Mouse (Mus musculus): ENCODE measurements around the gene Golt1a. TPM values are rescaled to one million over a fixed set of nuclear protein-coding genes. Genes with fewer than 3 reads are reported as not detected.

Gene Golt1a
- polyA plus RNA-seq, 1 experiment from 2014 or later: not detected

- Histone ChIP-seq H3K36me3 (no peaks in the 10 kb centered on the region), H3K27ac (no peak overlapping the region), H3K9ac (no peak overlapping the region), H3K4me1 (0 out of 2 replicates have a peak, but pooled peaks cover 3% of the 10 kb centered on the region), H3K4me3 (no peak overlapping the region), H3K27me3 (0 out of 2 replicates have a peak, but pooled peaks cover 3% of the 10 kb centered on the region), H3K4me2 (replicated peaks) (no peak overlapping the region), H3K9me3 (no peaks in the 10 kb centered on the region)
- 81% methylated on average over 6 of the region's 6 CpGs for WGBS
- no peak for ATAC-seq (ENCODE audit: insufficient number of reproducible peaks, insufficient read depth, low FRiP score, low TSS enrichment)
Observed at GRCm38 (mm10) chr1:133278539-133278938, 31.1 kb upstream of the Golt1a start.

- H3K9ac ChIP-seq: no peak overlapping the region
- ATAC-seq (ENCODE audit: insufficient number of reproducible peaks, insufficient read depth, low FRiP score, low TSS enrichment): no peak
- H3K9me3 ChIP-seq: no peaks in the 10 kb centered on the region
- no peak overlapping the region for H3K4me2 ChIP-seq (replicated peaks)
- 0 out of 2 replicates have a peak, but pooled peaks cover 3% of the 10 kb centered on the region for H3K4me1 ChIP-seq
- no peaks in the 10 kb centered on the region for H3K36me3 ChIP-seq
- no peak overlapping the region for H3K27ac ChIP-seq
- 67% methylated on average over 15 of the region's 15 CpGs for WGBS
- no peak overlapping the region for H3K4me3 ChIP-seq
- H3K27me3 ChIP-seq: 0 out of 2 replicates have a peak, but pooled peaks cover 3% of the 10 kb centered on the region
Observed at GRCm38 (mm10) chr1:133278946-133279631, 30.5 kb upstream of the Golt1a start.

DNA sequence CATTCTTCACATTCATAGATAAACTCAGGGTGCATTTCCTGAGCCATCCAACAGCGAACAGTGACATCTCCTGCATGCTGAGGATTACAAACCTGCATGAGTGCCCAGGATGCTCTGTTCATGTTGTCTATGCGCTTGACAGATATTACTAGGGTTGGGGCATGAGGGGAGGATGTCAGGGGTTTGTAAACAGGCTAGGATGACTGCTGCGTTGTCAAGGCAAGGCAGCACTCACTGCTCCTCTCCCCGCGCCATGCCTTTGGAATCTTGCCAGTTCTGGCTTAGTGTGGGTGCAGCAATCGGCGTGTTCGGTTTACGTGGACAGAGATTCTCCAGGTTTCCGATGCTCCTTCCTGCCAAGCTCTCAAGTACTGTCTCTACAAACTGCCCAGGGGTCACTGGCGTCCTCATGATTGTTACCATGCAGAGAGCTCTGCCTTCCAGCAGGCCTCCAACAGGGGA is 29.9 kb upstream of the Golt1a start:
- H3K36me3 ChIP-seq: no peaks in the 10 kb centered on the region
- H3K4me1 ChIP-seq: 0 out of 2 replicates have a peak, but pooled peaks cover 3% of the 10 kb centered on the region
- no peak overlapping the region for H3K4me2 ChIP-seq (replicated peaks)
- H3K27me3 ChIP-seq: 0 out of 2 replicates have a peak, but pooled peaks cover 3% of the 10 kb centered on the region
- no peak overlapping the region for H3K9ac ChIP-seq
- no peak overlapping the region for H3K27ac ChIP-seq
- WGBS: 85% methylated on average over 11 of the region's 11 CpGs
- H3K4me3 ChIP-seq: no peak overlapping the region
- ATAC-seq (ENCODE audit: insufficient number of reproducible peaks, insufficient read depth, low FRiP score, low TSS enrichment): no peak
- no peaks in the 10 kb centered on the region for H3K9me3 ChIP-seq

GRCm38 (mm10) chr1:133280537-133280936 is 29.1 kb upstream of the Golt1a start:
- Histone ChIP-seq H3K27me3 (0 out of 2 replicates have a peak, but pooled peaks cover 3% of the 10 kb centered on the region), H3K4me1 (0 out of 2 replicates have a peak, but pooled peaks cover 3% of the 10 kb centered on the region), H3K36me3 (no peaks in the 10 kb centered on the region), H3K9me3 (no peaks in the 10 kb centered on the region), H3K4me2 (replicated peaks) (no peak overlapping the region), H3K27ac (no peak overlapping the region), H3K4me3 (no peak overlapping the region), H3K9ac (no peak overlapping the region)
- WGBS: 88% methylated on average over 2 of the region's 2 CpGs
- no peak for ATAC-seq (ENCODE audit: insufficient number of reproducible peaks, insufficient read depth, low FRiP score, low TSS enrichment)

GRCm38 (mm10) chr1:133285907-133286306 is 23.7 kb upstream of the Golt1a start:
- 75% methylated on average over 7 of the region's 7 CpGs for WGBS
- no peak overlapping the region for H3K9ac ChIP-seq
- no peak for ATAC-seq (ENCODE audit: insufficient number of reproducible peaks, insufficient read depth, low FRiP score, low TSS enrichment)
- no peak overlapping the region for H3K27ac ChIP-seq
- H3K36me3 ChIP-seq: no peaks in the 10 kb centered on the region
- H3K9me3 ChIP-seq: no peaks in the 10 kb centered on the region
- no peak overlapping the region for H3K4me3 ChIP-seq
- H3K4me2 ChIP-seq (replicated peaks): no peak overlapping the region
- H3K4me1 ChIP-seq: no peaks in the 10 kb centered on the region
- H3K27me3 ChIP-seq: 0 out of 2 replicates have a peak, but pooled peaks cover 3% of the 10 kb centered on the region

DNA sequence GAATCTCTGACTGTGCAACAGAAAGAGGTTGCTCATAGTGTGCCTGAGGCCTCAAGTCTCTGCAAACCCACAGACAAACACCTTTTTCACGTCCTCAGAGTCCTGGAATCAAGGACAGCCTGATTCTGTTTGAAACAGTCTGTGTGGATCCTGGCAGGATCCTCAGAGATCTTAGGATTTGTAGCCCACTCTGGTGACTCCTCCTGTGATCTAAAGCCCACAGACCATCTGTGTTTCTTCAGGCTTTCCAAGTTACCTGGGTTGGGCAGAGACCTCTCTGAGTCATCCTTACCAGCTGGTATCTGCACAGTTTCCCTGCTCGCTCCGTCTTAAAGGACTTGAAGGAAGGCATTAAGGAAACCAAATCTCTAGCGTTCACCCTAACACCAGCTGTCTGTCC is 22.5 kb upstream of the Golt1a start:
- Histone ChIP-seq H3K9me3 (no peaks in the 10 kb centered on the region), H3K4me1 (no peaks in the 10 kb centered on the region), H3K4me3 (no peak overlapping the region), H3K9ac (no peak overlapping the region), H3K27me3 (0 out of 2 replicates have a peak, but pooled peaks cover 3% of the 10 kb centered on the region), H3K36me3 (no peaks in the 10 kb centered on the region), H3K27ac (no peak overlapping the region), H3K4me2 (replicated peaks) (no peak overlapping the region)
- WGBS: 89% methylated on average over 4 of the region's 4 CpGs
- no peak for ATAC-seq (ENCODE audit: insufficient number of reproducible peaks, insufficient read depth, low FRiP score, low TSS enrichment)

DNA sequence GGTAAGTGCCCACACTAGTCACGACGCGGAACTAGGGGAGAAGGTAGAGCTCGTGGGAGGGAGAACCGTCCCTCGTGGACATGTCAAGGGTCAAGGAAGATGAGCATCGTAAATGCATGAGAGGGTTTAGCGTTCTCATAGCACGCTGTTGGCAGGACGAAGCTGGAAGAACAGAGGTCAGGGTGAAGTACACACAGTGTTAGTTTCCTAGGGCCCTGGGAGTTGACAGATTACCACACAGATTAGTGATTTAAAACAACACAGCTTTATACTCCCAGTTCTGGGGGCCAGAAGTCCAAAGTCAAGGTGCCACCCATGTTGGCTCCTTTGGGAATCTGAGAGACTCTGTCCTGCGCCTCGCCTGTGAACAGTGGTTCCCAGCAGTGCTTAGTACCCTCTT is 21.7 kb upstream of the Golt1a start:
- H3K9me3 ChIP-seq: no peaks in the 10 kb centered on the region
- H3K27ac ChIP-seq: no peak overlapping the region
- no peaks in the 10 kb centered on the region for H3K36me3 ChIP-seq
- no peak overlapping the region for H3K4me2 ChIP-seq (replicated peaks)
- no peak overlapping the region for H3K9ac ChIP-seq
- WGBS: 91% methylated on average over 12 of the region's 12 CpGs
- H3K4me3 ChIP-seq: no peak overlapping the region
- H3K27me3 ChIP-seq: 0 out of 2 replicates have a peak, but pooled peaks cover 2% of the 10 kb centered on the region
- no peaks in the 10 kb centered on the region for H3K4me1 ChIP-seq
- no peak for ATAC-seq (ENCODE audit: insufficient number of reproducible peaks, insufficient read depth, low FRiP score, low TSS enrichment)

DNA sequence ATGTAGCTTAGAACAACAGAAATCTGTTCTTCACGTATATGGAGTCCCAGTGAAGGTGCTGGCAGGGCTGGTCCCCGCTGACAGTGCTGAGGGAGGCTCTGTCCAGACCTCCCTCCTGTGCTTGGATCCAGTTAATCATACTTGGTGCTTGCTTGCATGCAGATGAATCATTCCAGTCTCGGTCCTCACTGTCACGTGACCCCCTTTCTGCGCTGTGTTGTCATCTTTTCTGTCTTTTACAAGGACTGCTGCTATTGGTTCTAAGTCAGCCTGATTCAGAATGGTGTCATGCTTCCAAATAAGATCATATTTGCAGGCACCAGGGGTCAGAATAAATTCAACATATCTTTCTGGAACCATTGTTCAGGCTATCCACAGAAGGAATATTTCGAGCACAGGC is 17.7 kb upstream of the Golt1a start:
- Histone ChIP-seq H3K9ac (no peak overlapping the region), H3K27ac (no peak overlapping the region), H3K4me3 (no peak overlapping the region), H3K27me3 (0 out of 2 replicates have a peak, but pooled peaks cover 5% of the 10 kb centered on the region), H3K4me1 (peaks cover 20% of the 10 kb centered on the region), H3K36me3 (no peaks in the 10 kb centered on the region), H3K4me2 (replicated peaks) (no peak overlapping the region), H3K9me3 (no peaks in the 10 kb centered on the region)
- WGBS: 85% methylated on average over 6 of the region's 6 CpGs
- no peak for ATAC-seq (ENCODE audit: insufficient number of reproducible peaks, insufficient read depth, low FRiP score, low TSS enrichment)

DNA sequence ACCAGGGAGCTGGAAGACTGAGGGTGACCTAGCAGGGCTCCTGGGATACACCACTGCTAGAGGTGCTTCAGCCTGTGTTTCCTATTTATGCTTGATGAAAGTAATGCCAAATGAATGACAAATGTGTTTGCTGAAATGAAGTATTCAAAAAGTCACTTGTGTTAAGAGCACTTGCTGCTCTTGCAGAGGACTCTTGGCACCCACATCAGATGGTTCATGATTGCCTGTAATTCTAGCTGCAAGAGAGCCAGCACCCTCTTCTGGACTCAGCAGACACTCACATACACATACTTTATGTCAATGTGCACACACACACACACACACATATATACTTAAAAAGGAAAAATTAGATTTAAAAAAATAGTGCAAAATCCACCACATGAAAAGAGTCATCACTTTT is 17.0 kb upstream of the Golt1a start:
- Histone ChIP-seq H3K36me3 (no peaks in the 10 kb centered on the region), H3K27me3 (0 out of 2 replicates have a peak, but pooled peaks cover 5% of the 10 kb centered on the region), H3K4me2 (replicated peaks) (no peak overlapping the region), H3K9me3 (no peaks in the 10 kb centered on the region), H3K4me1 (peaks cover 20% of the 10 kb centered on the region), H3K27ac (no peak overlapping the region), H3K4me3 (no peak overlapping the region), H3K9ac (no peak overlapping the region)
- no peak for ATAC-seq (ENCODE audit: insufficient number of reproducible peaks, insufficient read depth, low FRiP score, low TSS enrichment)

DNA sequence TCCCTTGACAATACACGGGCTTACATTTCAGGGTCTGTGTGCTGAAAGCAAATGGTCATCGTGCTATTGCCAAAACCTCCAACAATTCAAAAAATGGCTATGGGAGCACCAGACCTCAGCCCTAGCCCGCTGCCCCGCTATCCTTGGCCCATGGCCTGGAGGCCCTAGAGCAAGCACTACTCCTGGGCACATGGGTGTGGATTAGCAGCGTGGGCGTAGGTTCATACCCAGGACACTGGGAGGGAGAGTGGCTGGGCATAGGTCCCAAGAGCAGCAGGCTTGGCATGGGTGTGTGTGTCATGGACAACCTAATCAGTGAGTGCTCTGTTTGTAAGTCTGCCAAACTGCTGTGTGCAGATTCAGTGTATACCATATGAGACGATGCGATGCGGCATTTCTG is 13.2 kb upstream of the Golt1a start:
- Histone ChIP-seq H3K4me3 (no peak overlapping the region), H3K27ac (0 out of 2 replicates have a peak overlapping the region, but pooled peaks have one; percentile 41), H3K9me3 (no peaks in the 10 kb centered on the region), H3K9ac (no peak overlapping the region), H3K4me2 (replicated peaks) (no peak overlapping the region), H3K27me3 (peaks cover 23% of the 10 kb centered on the region), H3K36me3 (no peaks in the 10 kb centered on the region), H3K4me1 (peaks cover 26% of the 10 kb centered on the region)
- WGBS: 81% methylated on average over 9 of the region's 9 CpGs
- ATAC-seq (ENCODE audit: insufficient number of reproducible peaks, insufficient read depth, low FRiP score, low TSS enrichment): no peak

- no peaks in the 10 kb centered on the region for H3K36me3 ChIP-seq
- peaks cover 36% of the 10 kb centered on the region for H3K4me1 ChIP-seq
- no peaks in the 10 kb centered on the region for H3K9me3 ChIP-seq
- no peak overlapping the region for H3K4me3 ChIP-seq
- 35% methylated on average over 14 of the region's 14 CpGs for WGBS
- no peak overlapping the region for H3K9ac ChIP-seq
- H3K27me3 ChIP-seq: peaks cover 23% of the 10 kb centered on the region
- ATAC-seq (ENCODE audit: insufficient number of reproducible peaks, insufficient read depth, low FRiP score, low TSS enrichment): no peak
- H3K27ac ChIP-seq: no peak overlapping the region
- H3K4me2 ChIP-seq (replicated peaks): peak overlapping the region; percentile 27
Observed at GRCm38 (mm10) chr1:133298816-133299215, 10.8 kb upstream of the Golt1a start.

DNA sequence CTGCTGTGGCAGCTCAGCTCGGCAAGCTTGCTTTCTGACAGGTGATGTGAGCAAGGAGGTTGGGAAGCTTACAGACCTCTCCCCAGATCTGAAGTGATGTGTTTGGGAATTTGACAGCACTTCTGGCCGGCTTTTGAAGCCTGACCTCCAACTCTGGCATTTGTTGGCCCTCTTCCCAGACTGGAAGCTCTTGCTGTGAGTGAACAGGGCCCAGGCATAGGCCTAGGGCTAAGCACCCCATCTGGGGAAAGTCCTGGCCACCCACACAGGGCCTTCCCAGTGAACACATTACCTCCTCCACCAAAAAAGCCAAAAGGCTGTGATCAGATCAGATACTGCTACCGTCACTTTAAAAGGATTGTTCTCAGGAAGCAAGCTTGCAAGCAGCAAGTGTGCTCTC is 7.1 kb upstream of the Golt1a start:
- Histone ChIP-seq H3K4me3 (no peak overlapping the region), H3K9me3 (no peaks in the 10 kb centered on the region), H3K27me3 (peaks cover 17% of the 10 kb centered on the region), H3K9ac (no peak overlapping the region), H3K4me1 (peaks cover 16% of the 10 kb centered on the region; the same call in 1 of the 2 replicates), H3K27ac (no peak overlapping the region), H3K4me2 (replicated peaks) (no peak overlapping the region), H3K36me3 (no peaks in the 10 kb centered on the region)
- ATAC-seq (ENCODE audit: insufficient number of reproducible peaks, insufficient read depth, low FRiP score, low TSS enrichment): no peak
- 24% methylated on average over 3 of the region's 3 CpGs for WGBS
